Mouse (Mus musculus) spleen, adult 2 months (tissue): ENCODE measurements around the gene Olfr1375.
"Not testable (repeated sequence)": the region's sequence is repeated elsewhere in the genome, so short reads cannot be mapped to it uniquely, and the experiment has no call there.

Source experiments
- CTCF ChIP-seq: fragments of 200-500 bp; IDR thresholded peaks from 2 replicates; pipeline ENCODE4 v1.5.1; 2011; ENCODE audit warnings: mild to moderate bottlenecking, inconsistent platforms; ENCODE audit not compliant: insufficient read depth, insufficient read length, insufficient replicate concordance; ENCODE audit errors: extremely low read depth
- POLR2A ChIP-seq: fragments of 200-500 bp; IDR thresholded peaks from 2 replicates; pipeline ENCODE4 v1.6.1; 2011; ENCODE audit warnings: low read depth, low read length, inconsistent platforms

GRCm38 (mm10) chr11:51044776-51045175 is 3.1 kb upstream of the Olfr1375 start:
- TF ChIP-seq POLR2A, CTCF: not testable (repeated sequence)
